Mouse (Mus musculus) CH12.LX (cell line): ENCODE measurements around the gene Folr1. TPM values are rescaled to one million over a fixed set of nuclear protein-coding genes. Genes with fewer than 3 reads are reported as not detected.
A peak's percentile ranks its signal among the peaks of the same experiment; 100 is the strongest.

Experiments used
- DNase-seq: peaks from one replicate; pipeline ENCODE4 v3.0.0-alpha.2; 2013; ENCODE audit errors: extremely low read depth
- H3K27ac ChIP-seq: 2 replicates; pipeline ENCODE4 v1.5.1; 2012; ENCODE audit warnings: low read depth, mild to moderate bottlenecking, control low read depth, moderate library complexity; ENCODE audit not compliant: insufficient read depth
- H3K27me3 ChIP-seq: replicated peaks from 2 replicates; pipeline ENCODE3; 2012; ENCODE audit warnings: inconsistent platforms
- H3K36me3 ChIP-seq, 2 experiments: replicated peaks in 1 of 2; 2 replicates each; pipeline versions ENCODE3 to v1.6.1; 2012; ENCODE audit warnings: inconsistent platforms in 1 of 2, low read length in 1 of 2, mild to moderate bottlenecking in 1 of 2, mixed read lengths in 1 of 2, moderate library complexity in 1 of 2; ENCODE audit not compliant: control insufficient read depth in 1 of 2, insufficient read depth in 1 of 2
- H3K4me1 ChIP-seq, 2 experiments: 2 replicates each; pipeline ENCODE4 v1.6.1; 2012; ENCODE audit warnings: inconsistent platforms in 1 of 2, moderate library complexity in 1 of 2; ENCODE audit not compliant: insufficient read depth in 2 of 2, control insufficient read depth in 1 of 2
- H3K4me2 ChIP-seq: 2 replicates; pipeline ENCODE4 v1.6.1; 2012; ENCODE audit warnings: low read depth, mild to moderate bottlenecking, control low read depth; ENCODE audit not compliant: poor library complexity, insufficient read depth, severe bottlenecking
- H3K4me3 ChIP-seq, 3 experiments: fragments of 150-350 bp in 1 of 3; sonication (generic) in 1 of 3; replicated peaks in 1 of 3; 2 replicates each; pipeline versions ENCODE3 to v1.5.1; 2011 to 2012; ENCODE audit warnings: low read depth in 2 of 3, low read length in 2 of 3, mild to moderate bottlenecking in 2 of 3, moderate library complexity in 2 of 3, control low read depth in 1 of 3, improper control_type of control experiment in 1 of 3, inconsistent platforms in 1 of 3, mixed read lengths in 1 of 3; ENCODE audit not compliant: poor library complexity in 1 of 3
- H3K79me2 ChIP-seq: replicated peaks from 2 replicates; pipeline ENCODE4 v1.6.1; 2012; ENCODE audit warnings: mild to moderate bottlenecking, moderate library complexity; ENCODE audit not compliant: control insufficient read depth, poor library complexity, insufficient read depth, severe bottlenecking; ENCODE audit errors: extremely low read depth
- H3K9ac ChIP-seq: 2 replicates; pipeline ENCODE4 v1.6.1; 2012; ENCODE audit warnings: low read depth, mild to moderate bottlenecking, control low read depth, moderate library complexity; ENCODE audit not compliant: insufficient read depth
- H3K9me3 ChIP-seq: replicated peaks from 2 replicates; pipeline ENCODE3; 2012; ENCODE audit warnings: low read length, inconsistent platforms, mixed read lengths
- BHLHE40 ChIP-seq: IDR thresholded peaks from 2 replicates; pipeline ENCODE4 v1.6.1; 2011; ENCODE audit warnings: mild to moderate bottlenecking, low read depth, low read length, improper control_type of control experiment
- CHD1 ChIP-seq: IDR thresholded peaks from 2 replicates; pipeline ENCODE4 v1.6.1; 2012; ENCODE audit warnings: low read depth, low read length, improper control_type of control experiment, inconsistent platforms
- CHD2 ChIP-seq: IDR thresholded peaks from 2 replicates; pipeline ENCODE4 v1.6.1; 2011; ENCODE audit warnings: low read length, improper control_type of control experiment
- CTCF ChIP-seq, 2 experiments: IDR thresholded peaks in 1 of 2; conservative IDR thresholded peaks in 1 of 2; 2 replicates each; pipeline ENCODE4 v1.5.1; 2011 to 2012; ENCODE audit warnings: low read depth in 2 of 2, low read length in 2 of 2, improper control_type of control experiment in 1 of 2, inconsistent platforms in 1 of 2, mild to moderate bottlenecking in 1 of 2, moderate library complexity in 1 of 2
- E2F4 ChIP-seq: IDR thresholded peaks from 2 replicates; pipeline ENCODE4 v1.6.1; 2011; ENCODE audit warnings: low read depth, low read length, improper control_type of control experiment; ENCODE audit not compliant: insufficient replicate concordance
- ELF1 ChIP-seq: IDR thresholded peaks from 2 replicates; pipeline ENCODE4 v1.6.1; 2014; ENCODE audit warnings: low read depth, mild to moderate bottlenecking, inconsistent platforms, low read length, improper control_type of control experiment
- EP300 ChIP-seq: IDR thresholded peaks from 2 replicates; pipeline ENCODE4 v1.6.1; 2011; ENCODE audit warnings: low read length, improper control_type of control experiment
- IRF4 ChIP-seq: IDR thresholded peaks from 2 replicates; pipeline ENCODE4 v1.6.1; 2014; ENCODE audit warnings: low read depth, mild to moderate bottlenecking, inconsistent platforms, low read length, improper control_type of control experiment
- JUN ChIP-seq: IDR thresholded peaks from 2 replicates; pipeline ENCODE4 v1.6.1; 2011; ENCODE audit warnings: low read depth, mild to moderate bottlenecking, low read length, improper control_type of control experiment, moderate library complexity; ENCODE audit not compliant: insufficient read depth
- JUND ChIP-seq: conservative IDR thresholded peaks from 2 replicates; pipeline ENCODE4 v1.6.1; 2011; ENCODE audit warnings: low read depth, low read length, improper control_type of control experiment
- MAFK ChIP-seq: IDR thresholded peaks from 2 replicates; pipeline ENCODE4 v1.6.1; 2011; ENCODE audit warnings: low read length, improper control_type of control experiment; ENCODE audit not compliant: insufficient replicate concordance
- MAZ ChIP-seq: IDR thresholded peaks from 2 replicates; pipeline ENCODE4 v1.6.1; 2012; ENCODE audit warnings: low read depth, mild to moderate bottlenecking, inconsistent platforms, low read length, improper control_type of control experiment, moderate library complexity
- MXI1 ChIP-seq: IDR thresholded peaks from 2 replicates; pipeline ENCODE4 v1.6.1; 2011; ENCODE audit warnings: mild to moderate bottlenecking, low read depth, low read length, improper control_type of control experiment
- MYC ChIP-seq: IDR thresholded peaks from 2 replicates; pipeline ENCODE4 v1.6.1; 2011; ENCODE audit warnings: low read depth, mild to moderate bottlenecking, improper control_type of control experiment, low read length
- NELFE ChIP-seq: IDR thresholded peaks from 2 replicates; pipeline ENCODE4 v1.6.1; 2011; ENCODE audit warnings: low read depth, low read length, improper control_type of control experiment
- NRF1 ChIP-seq: IDR thresholded peaks from 2 replicates; pipeline ENCODE4 v1.6.1; 2014; ENCODE audit warnings: low read depth, mild to moderate bottlenecking, inconsistent platforms, low read length, improper control_type of control experiment, moderate library complexity
- PAX5 ChIP-seq: IDR thresholded peaks from 2 replicates; pipeline ENCODE4 v1.6.1; 2012; ENCODE audit warnings: low read length, inconsistent platforms, mixed read lengths
- POLR2A ChIP-seq: IDR thresholded peaks from 2 replicates; pipeline ENCODE4 v1.6.1; 2011; ENCODE audit warnings: low read depth, mild to moderate bottlenecking, improper control_type of control experiment, low read length
- POLR2AphosphoS2 ChIP-seq: IDR thresholded peaks from 2 replicates; pipeline ENCODE4 v1.6.1; 2011; ENCODE audit warnings: low read depth, low read length, improper control_type of control experiment
- RCOR1 ChIP-seq: conservative IDR thresholded peaks from 2 replicates; pipeline ENCODE4 v1.6.1; 2012; ENCODE audit warnings: low read depth, mild to moderate bottlenecking, inconsistent platforms, low read length, improper control_type of control experiment
- SIN3A ChIP-seq: IDR thresholded peaks from 2 replicates; pipeline ENCODE4 v1.6.1; 2012; ENCODE audit warnings: low read length, improper control_type of control experiment, inconsistent platforms
- SMC3 ChIP-seq: IDR thresholded peaks from 2 replicates; pipeline ENCODE4 v1.6.1; 2011; ENCODE audit warnings: low read depth, low read length, improper control_type of control experiment
- TBP ChIP-seq: conservative IDR thresholded peaks from 2 replicates; pipeline ENCODE4 v1.6.1; 2011; ENCODE audit warnings: low read depth, low read length, improper control_type of control experiment
- TCF12 ChIP-seq: IDR thresholded peaks from 2 replicates; pipeline ENCODE4 v1.6.1; 2014; ENCODE audit warnings: low read depth, mild to moderate bottlenecking, inconsistent platforms, low read length, improper control_type of control experiment
- UBTF ChIP-seq: IDR thresholded peaks from 2 replicates; pipeline ENCODE4 v1.6.1; 2012; ENCODE audit warnings: low read depth, mild to moderate bottlenecking, inconsistent platforms, low read length, improper control_type of control experiment, moderate library complexity
- USF1 ChIP-seq: IDR thresholded peaks from 2 replicates; pipeline ENCODE4 v1.6.1; 2014; ENCODE audit warnings: low read depth, mild to moderate bottlenecking, inconsistent platforms, low read length, improper control_type of control experiment
- USF2 ChIP-seq: conservative IDR thresholded peaks from 2 replicates; pipeline ENCODE4 v1.6.1; 2011; ENCODE audit warnings: low read depth, low read length, improper control_type of control experiment
- ZC3H11A ChIP-seq: IDR thresholded peaks from 2 replicates; pipeline ENCODE4 v1.6.1; 2012; ENCODE audit warnings: low read depth, mild to moderate bottlenecking, inconsistent platforms, low read length, improper control_type of control experiment
- ZKSCAN1 ChIP-seq: IDR thresholded peaks from 2 replicates; pipeline ENCODE4 v1.6.1; 2012; ENCODE audit warnings: low read depth, inconsistent platforms, low read length, improper control_type of control experiment, borderline replicate concordance
- ZMIZ1 ChIP-seq: IDR thresholded peaks from 2 replicates; pipeline ENCODE4 v1.6.1; 2012; ENCODE audit warnings: low read depth, mild to moderate bottlenecking, inconsistent platforms, low read length, improper control_type of control experiment
- ZNF384 ChIP-seq: IDR thresholded peaks from 2 replicates; pipeline ENCODE4 v1.6.1; 2012; ENCODE audit warnings: low read depth, low read length, improper control_type of control experiment, inconsistent platforms
- dilution Hi-C: fragments of 300-500 bp; cut with MboI; formaldehyde crosslinking; loops from 2 replicates; pipeline ENCODE4 v1.14.3; 2020; ENCODE audit warnings: low sequenced_read_pairs; ENCODE audit not compliant: extremely low pct_unique_long_range_greater_than_20kb, extremely low pct_ligation_motif_present
- in situ Hi-C: fragments of 300-500 bp; cut with MboI; formaldehyde crosslinking; loops from 3 replicates; pipeline ENCODE4 v1.14.3; 2019; ENCODE audit warnings: low sequenced_read_pairs, low pct_ligation_motif_present, low pct_unique_long_range_greater_than_20kb, mixed read lengths
- polyA plus RNA-seq: library from polyadenylated mRNA; unstranded; fragments of >175 nt; gene quantifications from 2 replicates; pipeline ENCODE4 v1.2.1, GENCODE M21; 2012; ENCODE audit warnings: low read depth; ENCODE audit not compliant: insufficient read length
- total RNA-seq, 2 experiments: library from RNA; depleted of rRNA; stranded (reverse); fragments of 300-350 nt in 1 of 2; fragments of >200 nt in 1 of 2; gene quantifications; 2 replicates each; pipeline ENCODE4 v1.2.3; 2012 to 2014

Gene Folr1
- total and polyA plus RNA-seq, 3 experiments: 0.25 TPM; not detected in 2

DNA sequence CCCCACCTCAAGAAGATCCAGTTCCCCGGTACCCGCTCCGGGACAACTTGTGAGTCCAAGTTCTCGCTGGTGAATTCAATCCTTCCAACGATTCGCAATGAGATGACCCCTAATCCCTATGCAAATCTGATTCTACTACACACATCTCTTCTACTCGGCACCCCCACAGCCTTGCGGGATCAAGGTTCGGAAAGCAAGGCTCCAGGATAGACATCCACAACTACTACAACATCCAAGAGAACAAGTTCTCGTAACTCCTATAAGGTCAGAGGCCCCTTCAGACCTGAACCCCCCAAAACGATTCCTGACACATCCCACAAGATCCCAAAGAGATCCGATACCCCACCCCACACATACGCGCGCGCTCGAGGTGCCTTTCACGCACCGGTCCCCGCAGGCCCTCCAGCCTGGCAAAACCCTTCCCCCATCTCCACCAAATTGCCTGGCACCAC is 33.4 kb downstream of the Folr1 start:
- dilution Hi-C loops: no loop called here
- H3K36me3 ChIP-seq: peaks cover 14 to 33% of the 10 kb centered on the region in 2 experiments

DNA sequence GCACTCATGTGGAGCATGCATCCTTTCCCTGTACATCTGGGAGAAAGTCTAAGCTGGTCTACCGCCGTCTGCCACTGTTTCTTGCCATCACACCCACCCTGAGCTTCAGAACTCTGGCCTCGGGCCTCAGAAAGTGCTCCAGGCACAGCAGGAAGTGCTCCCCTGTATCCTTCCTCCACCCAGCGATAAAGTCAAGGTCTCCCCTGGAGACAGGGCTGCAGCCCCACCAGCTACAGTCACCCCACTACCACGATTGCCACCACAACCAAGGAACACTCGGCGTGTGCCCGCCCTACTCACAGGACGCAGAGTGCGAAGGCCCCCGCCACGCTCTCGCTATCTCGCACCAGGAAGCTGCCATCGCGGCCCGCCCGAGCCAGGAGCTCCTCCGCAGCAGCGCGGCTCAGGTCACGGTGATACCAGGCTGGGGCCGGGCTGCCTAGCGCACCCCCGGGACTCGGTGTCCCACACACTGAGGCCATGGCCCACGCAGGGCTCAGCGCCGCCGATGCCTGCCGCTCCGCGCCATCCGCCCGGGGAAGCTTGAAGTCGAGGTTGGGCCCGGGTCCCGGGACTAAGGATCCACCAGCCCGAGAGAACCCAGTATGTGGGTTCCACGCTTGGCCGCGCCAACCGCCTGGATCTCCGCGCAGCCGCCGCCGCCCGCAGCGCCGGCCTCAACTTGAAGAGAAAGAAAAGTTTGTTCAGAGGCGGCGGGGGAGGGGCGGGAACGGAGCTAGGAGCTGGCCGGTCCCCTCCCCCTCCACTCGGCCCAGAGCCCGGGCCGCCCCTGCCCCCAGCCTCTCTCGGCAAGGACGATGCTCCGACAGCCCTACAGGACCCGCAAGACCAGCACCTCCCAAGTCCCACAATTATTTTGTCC is 34.1 kb downstream of the Folr1 start:
- DNase-seq: peak; percentile 58
- H3K4me1 ChIP-seq: peaks cover 3 to 30% of the 10 kb centered on the region in 2 experiments; a peak in 3 of 4 replicates
- in situ Hi-C loops (no loop called here), dilution Hi-C loops (no loop called here)
- H3K9me3 ChIP-seq: no peaks in the 10 kb centered on the region
- H3K27me3 ChIP-seq: no peaks in the 10 kb centered on the region
- H3K4me2 ChIP-seq: peak overlapping the region; percentile 67
- H3K27ac ChIP-seq: peak overlapping the region; percentile 52
- peaks cover 19% of the 10 kb centered on the region for H3K79me2 ChIP-seq
- peak overlapping the region; percentile 64 for H3K9ac ChIP-seq
- peaks cover 20 to 40% of the 10 kb centered on the region in 2 experiments for H3K36me3 ChIP-seq
- peak overlapping the region; percentile 80 to 92 (median 85) for H3K4me3 ChIP-seq
- TF ChIP-seq IRF4: no peak; the same call in 1 of the 2 replicates
- TF ChIP-seq NRF1: peak; percentile 58; the same call in 1 of the 2 replicates
- TF ChIP-seq EP300: no peak
- peak; percentile 44; the same call in 1 of the 2 replicates for TF ChIP-seq SIN3A
- TF ChIP-seq TCF12: peak; percentile 71
- TF ChIP-seq NELFE: 0 out of 2 replicates have a peak, but pooled peaks have one; percentile 29
- TF ChIP-seq MYC: no peak
- TF ChIP-seq UBTF: peak; percentile 64
- no peak for TF ChIP-seq JUND
- no peak for TF ChIP-seq ZC3H11A
- no peak for TF ChIP-seq ZNF384
- 0 out of 2 replicates have a peak, but pooled peaks have one; percentile 34 for TF ChIP-seq TBP
- TF ChIP-seq PAX5: no peak
- peak; percentile 49; the same call in 1 of the 2 replicates for TF ChIP-seq POLR2A
- TF ChIP-seq CHD2: peak; percentile 88
- TF ChIP-seq RCOR1: no peak
- no peak for TF ChIP-seq JUN
- no peak for TF ChIP-seq POLR2AphosphoS2
- no peak for TF ChIP-seq E2F4
- TF ChIP-seq ELF1: no peak
- no peak for TF ChIP-seq USF1
- TF ChIP-seq USF2: no peak
- no peak for TF ChIP-seq MAZ
- TF ChIP-seq SMC3: no peak

More for the DNA sequence above, 33.4 kb downstream of the Folr1 start:
- Histone ChIP-seq H3K4me3 (peak overlapping the region; percentile 80 to 92 (median 85)), H3K27ac (no peak overlapping the region), H3K9ac (peak overlapping the region; percentile 64), H3K4me1 (peaks cover 3 to 30% of the 10 kb centered on the region in 2 experiments; a peak in 3 of 4 replicates), H3K9me3 (no peaks in the 10 kb centered on the region), H3K27me3 (no peaks in the 10 kb centered on the region), H3K79me2 (peaks cover 19% of the 10 kb centered on the region), H3K4me2 (peak overlapping the region; percentile 67)
- TF ChIP-seq CTCF (conservative IDR thresholded peaks at IDR 0.05 in 1 of 2, IDR thresholded peaks at IDR 0.05 in 1 of 2; ENCODE audit: low read depth in 2 of 2, low read length in 2 of 2) (no peak), MXI1 (no peak; the same call in 1 of the 2 replicates), IRF4 (no peak), POLR2AphosphoS2 (no peak), CHD2 (no peak), ZMIZ1 (no peak), TCF12 (no peak), ZKSCAN1 (no peak), BHLHE40 (no peak), SIN3A (no peak), MAZ (no peak), NELFE (no peak), ELF1 (no peak), CHD1 (no peak), JUND (no peak), ZNF384 (no peak), MAFK (no peak)
- DNase-seq: no peak
- in situ Hi-C loops: no loop called here
